Mouse (Mus musculus) G1E (cell line): Measurements from ENCODE around the gene Brdt. TPM values are rescaled to one million over a fixed set of nuclear protein-coding genes. Genes with fewer than 3 reads are reported as not detected.

Experiments used
- ATAC-seq: 2 replicates; pipeline ENCODE4 v1.8.0; 2016; ENCODE audit warnings: mild to moderate bottlenecking; ENCODE audit not compliant: insufficient number of reproducible peaks, poor library complexity, low FRiP score, severe bottlenecking; ENCODE audit errors: extremely low read depth
- DNase-seq: peaks from one replicate; pipeline ENCODE4 v3.0.0; 2012; ENCODE audit warnings: low spot score
- H3K27me3 ChIP-seq: 2 replicates; pipeline ENCODE4 v1.6.1; 2012; ENCODE audit warnings: mild to moderate bottlenecking, low read length, inconsistent platforms; ENCODE audit not compliant: insufficient read depth
- H3K36me3 ChIP-seq: replicated peaks from 2 replicates; pipeline ENCODE3; 2012; ENCODE audit warnings: mild to moderate bottlenecking, inconsistent platforms
- H3K4me1 ChIP-seq: 2 replicates; pipeline ENCODE4 v1.6.1; 2012; ENCODE audit warnings: low read depth, low read length, inconsistent platforms, mixed read lengths; ENCODE audit not compliant: insufficient read depth
- H3K4me3 ChIP-seq: 2 replicates; pipeline ENCODE4 v1.5.1; 2012; ENCODE audit warnings: low read depth, mild to moderate bottlenecking, inconsistent platforms, low read length, moderate library complexity, mixed read lengths
- H3K9me3 ChIP-seq: replicated peaks from 2 replicates; pipeline ENCODE4 v1.6.1; 2012; ENCODE audit warnings: inconsistent platforms
- CTCF ChIP-seq: IDR thresholded peaks from 2 replicates; pipeline ENCODE4 v1.5.1; 2012; ENCODE audit warnings: low read depth, low read length, inconsistent platforms, mixed read lengths
- GATA1 ChIP-seq: IDR thresholded peaks from 2 replicates; pipeline ENCODE4 v1.6.1; 2012; ENCODE audit warnings: borderline replicate concordance, low read length, inconsistent platforms, mixed read lengths
- GATA2 ChIP-seq: IDR thresholded peaks from 2 replicates; pipeline ENCODE4 v1.6.1; 2012; ENCODE audit warnings: low read depth, low read length, inconsistent platforms, borderline replicate concordance
- POLR2AphosphoS5 ChIP-seq: IDR thresholded peaks from 2 replicates; pipeline ENCODE4 v1.6.1; 2012; ENCODE audit warnings: low read depth, low read length, inconsistent platforms; ENCODE audit not compliant: insufficient replicate concordance
- TAL1 ChIP-seq: conservative IDR thresholded peaks from 2 replicates; pipeline ENCODE4 v1.6.1; 2012; ENCODE audit warnings: low read depth, low read length, inconsistent platforms, mixed read lengths
- polyA plus RNA-seq: library from polyadenylated mRNA; stranded (reverse); fragments of >175 nt; gene quantifications from 2 replicates; pipeline ENCODE4 v1.2.3, GENCODE M21; 2012
- total RNA-seq, 2 experiments: library from RNA; stranded (forward) in 1 of 2; stranded (reverse) in 1 of 2; fragments of 200-1000 nt in 1 of 2; fragments of >200 nt in 1 of 2; fragmentation: Nextera tagmentation in 1 of 2; gene quantifications; 2 replicates each; pipeline ENCODE4 v1.2.3; 2014 to 2017

Brdt gene
- total and polyA plus RNA-seq, 3 experiments: 0.11 TPM; not detected in 2

DNA sequence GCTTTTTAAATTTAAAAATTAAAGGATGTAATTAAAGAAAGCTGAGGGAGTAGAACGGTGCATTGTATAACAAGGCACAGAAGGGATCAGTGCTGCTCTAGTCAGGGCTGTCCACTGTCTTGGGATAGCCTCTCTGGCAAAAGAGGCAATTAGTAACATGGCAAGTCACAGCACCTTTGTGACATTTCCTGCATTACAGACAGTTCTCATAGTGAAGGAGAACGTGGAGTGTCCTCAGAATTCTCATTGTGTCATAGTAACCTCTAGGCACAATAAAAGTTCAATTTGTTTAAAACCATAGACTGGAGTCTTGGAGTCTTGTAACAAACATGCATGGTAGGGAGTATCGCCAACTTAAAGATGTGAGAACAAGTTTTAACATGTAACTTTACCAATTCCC is 100.3 kb downstream of the Brdt start, which contains the start of gene Lpcat2b:
TSS of gene Lpcat2b (plus strand) at position 301 of the 400 bp plus-strand sequence.
- TF ChIP-seq GATA1 (no peak), TAL1 (no peak), GATA2 (no peak), POLR2AphosphoS5 (no peak), CTCF (no peak)
- Histone ChIP-seq H3K4me3 (no peak within 1 kb of the TSS; the same call in 1 of the 2 replicates), H3K4me1 (peaks cover 6% of the 10 kb centered on the region; the same call in 1 of the 2 replicates), H3K27me3 (peaks cover 14% of the 10 kb centered on the region), H3K9me3 (no peaks in the 10 kb centered on the region), H3K36me3 (no peaks in the 10 kb centered on the region)
- DNase-seq: no peak
- ATAC-seq: no peak

DNA sequence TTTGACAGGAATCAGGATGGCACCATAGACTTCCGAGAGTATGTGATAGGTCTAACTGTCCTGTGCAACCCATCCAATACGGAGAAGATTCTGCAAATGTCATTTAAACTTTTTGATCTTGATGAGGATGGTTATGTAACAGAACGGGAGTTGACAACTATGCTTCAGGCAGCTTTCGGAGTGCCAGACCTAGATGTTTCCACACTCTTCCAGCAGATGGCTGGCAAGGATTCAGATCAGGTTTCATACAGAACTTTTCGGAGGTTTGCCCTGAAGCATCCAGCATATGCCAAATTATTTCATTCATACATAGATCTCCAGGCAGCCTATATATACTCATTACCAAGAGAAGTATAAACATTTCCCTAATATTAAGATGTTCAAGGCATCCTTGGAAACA is 103.0 kb downstream of the Brdt start:
- H3K9me3 ChIP-seq: no peaks in the 10 kb centered on the region
- ATAC-seq: no peak
- DNase-seq: no peak

DNA sequence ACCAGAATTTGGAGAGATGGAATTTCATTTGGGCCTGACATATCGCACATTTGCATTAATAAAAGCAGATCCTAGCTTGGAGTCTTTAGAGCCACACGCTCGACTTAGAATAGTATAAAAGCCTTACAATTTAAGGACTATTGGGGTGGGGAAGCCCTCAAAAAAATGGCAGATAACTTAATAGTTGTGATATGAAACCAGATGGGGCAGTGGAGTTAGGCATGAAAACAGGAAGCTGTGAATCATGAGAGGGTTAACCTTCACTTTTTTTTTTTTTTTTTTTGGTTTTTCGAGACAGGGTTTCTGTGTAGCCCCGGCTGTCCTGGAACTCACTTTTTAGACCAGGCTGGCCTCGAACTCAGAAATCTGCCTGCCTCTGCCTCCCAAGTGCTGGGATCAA is 105.2 kb downstream of the Brdt start:
- TF ChIP-seq GATA2: no peak
- TF ChIP-seq GATA1: no peak
- TF ChIP-seq POLR2AphosphoS5: no peak
- TF ChIP-seq TAL1: no peak
- TF ChIP-seq CTCF: no peak
- H3K4me3 ChIP-seq: no peak overlapping the region
- H3K4me1 ChIP-seq: peaks cover 32% of the 10 kb centered on the region
- no peak for DNase-seq
- peaks cover 9% of the 10 kb centered on the region for H3K27me3 ChIP-seq
- H3K36me3 ChIP-seq: peaks cover 3% of the 10 kb centered on the region
- no peaks in the 10 kb centered on the region for H3K9me3 ChIP-seq
- no peak for ATAC-seq

More for the DNA sequence above, 103.0 kb downstream of the Brdt start:
- Histone ChIP-seq H3K4me1 (peaks cover 25% of the 10 kb centered on the region), H3K27me3 (peaks cover 10% of the 10 kb centered on the region), H3K4me3 (no peak overlapping the region), H3K36me3 (no peaks in the 10 kb centered on the region)
- TF ChIP-seq GATA1: no peak
- TF ChIP-seq GATA2: no peak
- no peak for TF ChIP-seq CTCF
- TF ChIP-seq TAL1: no peak
- TF ChIP-seq POLR2AphosphoS5: no peak

Other genes starting within 250 kb of the Brdt start
- gene Tgfbr3, start 41.5 kb upstream of the Brdt start, total RNA-seq (2014; fragmentation: Nextera tagmentation): not detected in 2 replicates
- under 0.01 and 0.05 TPM in 2 replicates for gene Tgfbr3, start 41.5 kb upstream of the Brdt start, total RNA-seq (2017)
- not detected in 2 replicates for gene Tgfbr3, start 41.5 kb upstream of the Brdt start, polyA plus RNA-seq
- gene Ephx4, start 71.6 kb downstream of the Brdt start, total RNA-seq (2014; fragmentation: Nextera tagmentation): not detected in 2 replicates
- gene Ephx4, start 71.6 kb downstream of the Brdt start, total RNA-seq (2017): not detected in 2 replicates
- gene Ephx4, start 71.6 kb downstream of the Brdt start, polyA plus RNA-seq: not detected in 2 replicates
- 0.34 TPM in 1 of 2 replicates, not detected in the other for gene Lpcat2b, start 100.4 kb downstream of the Brdt start, total RNA-seq (2014; fragmentation: Nextera tagmentation)
- 0.11 TPM in 1 of 2 replicates, not detected in the other for gene Lpcat2b, start 100.4 kb downstream of the Brdt start, total RNA-seq (2017)
- gene Lpcat2b, start 100.4 kb downstream of the Brdt start, polyA plus RNA-seq: not detected in 2 replicates
- gene Btbd8, start 106.8 kb downstream of the Brdt start, total RNA-seq (2014; fragmentation: Nextera tagmentation): 17.3 and 18.2 TPM in 2 replicates
- gene Btbd8, start 106.8 kb downstream of the Brdt start, total RNA-seq (2017): 5.0 and 5.6 TPM in 2 replicates
- 1.2 and 1.4 TPM in 2 replicates for gene Btbd8, start 106.8 kb downstream of the Brdt start, polyA plus RNA-seq
- gene Gm42669, start 176.5 kb downstream of the Brdt start, total RNA-seq (2014; fragmentation: Nextera tagmentation): not detected in 2 replicates
- 0.12 and 0.16 TPM in 2 replicates for gene Gm42669, start 176.5 kb downstream of the Brdt start, total RNA-seq (2017)
- 0.07 and 0.20 TPM in 2 replicates for gene Gm42669, start 176.5 kb downstream of the Brdt start, polyA plus RNA-seq
- gene 1700028K03Rik, start 203.6 kb downstream of the Brdt start, total RNA-seq (2014; fragmentation: Nextera tagmentation): not detected in 2 replicates
- gene 1700028K03Rik, start 203.6 kb downstream of the Brdt start, total RNA-seq (2017): 0.06 and 0.16 TPM in 2 replicates
- gene 1700028K03Rik, start 203.6 kb downstream of the Brdt start, polyA plus RNA-seq: not detected in 2 replicates